Mouse (Mus musculus): ENCODE measurements around the gene Aatf. TPM values are rescaled to one million over a fixed set of nuclear protein-coding genes. Genes with fewer than 3 reads are reported as not detected.
"Not testable (repeated sequence)": the region's sequence is repeated elsewhere in the genome, so short reads cannot be mapped to it uniquely, and the experiment has no call there.

Gene Aatf
- polyA plus RNA-seq, 1 experiment = 0.77 TPM

DNA sequence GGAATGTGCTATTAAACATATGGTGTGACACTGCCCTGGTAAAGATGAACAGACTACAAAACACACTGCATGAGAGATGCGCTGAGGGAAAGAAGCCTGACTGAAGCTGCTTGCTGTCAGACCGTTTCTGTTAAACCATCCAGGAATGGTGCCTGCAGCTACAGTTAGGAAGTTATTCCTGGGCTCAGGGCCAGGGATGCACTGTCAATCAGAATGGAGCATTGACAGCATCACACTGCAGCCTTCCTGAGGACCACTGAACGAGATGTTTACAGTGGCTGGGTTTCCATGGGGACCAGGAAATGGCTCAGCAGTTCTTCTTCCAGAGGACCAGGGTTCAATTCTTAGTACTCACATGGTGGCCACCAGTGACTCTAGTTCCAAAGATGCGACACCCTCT lies 102.9 kb downstream of the Aatf start:
- H3K36me3 ChIP-seq (ENCODE audit: control insufficient read depth) = no peaks in the 10 kb centered on the region; the same call in 1 of the 2 replicates
- H3K4me1 ChIP-seq (ENCODE audit: control insufficient read depth) = peaks cover 55% of the 10 kb centered on the region
- no peaks in the 10 kb centered on the region for H3K27me3 ChIP-seq (ENCODE audit: control insufficient read depth)
- H3K4me3 ChIP-seq (replicated peaks) = no peak overlapping the region
- H3K9me3 ChIP-seq (ENCODE audit: control insufficient read depth, low read length) = peaks cover 13% of the 10 kb centered on the region
- TF ChIP-seq TAL1 (IDR thresholded peaks at IDR 0.05; ENCODE audit: low read length) (no peak), GATA1 (IDR thresholded peaks at IDR 0.05; ENCODE audit: low read length) (no peak)

DNA sequence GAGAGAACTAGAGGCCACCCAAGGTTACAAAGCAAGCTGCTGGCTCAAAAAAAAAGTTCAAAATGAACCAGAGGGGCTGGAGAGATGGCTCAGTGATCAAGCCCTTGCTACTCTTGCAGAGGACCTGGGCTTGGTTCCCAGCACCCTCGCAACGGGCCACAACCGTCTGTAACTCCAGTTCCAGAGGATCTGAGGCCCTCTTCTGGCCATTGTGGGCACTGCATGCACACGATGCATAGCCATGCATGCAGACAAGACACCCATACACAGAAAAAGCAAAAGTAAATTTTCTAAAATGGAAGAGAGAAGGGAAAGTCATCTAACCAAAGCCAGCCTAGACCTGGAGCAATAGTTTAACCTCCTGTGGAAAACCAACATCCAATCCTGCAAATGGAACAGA lies 106.6 kb downstream of the Aatf start:
- TF ChIP-seq GATA1 (IDR thresholded peaks at IDR 0.05; ENCODE audit: low read length) (no peak), TAL1 (IDR thresholded peaks at IDR 0.05; ENCODE audit: low read length) (no peak)
- Histone ChIP-seq H3K4me3 (replicated peaks) (no peak overlapping the region), H3K9me3 (ENCODE audit: control insufficient read depth, low read length) (peaks cover 13% of the 10 kb centered on the region), H3K27me3 (ENCODE audit: control insufficient read depth) (no peaks in the 10 kb centered on the region), H3K36me3 (ENCODE audit: control insufficient read depth) (peaks cover 3% of the 10 kb centered on the region), H3K4me1 (ENCODE audit: control insufficient read depth) (peaks cover 22% of the 10 kb centered on the region)

DNA sequence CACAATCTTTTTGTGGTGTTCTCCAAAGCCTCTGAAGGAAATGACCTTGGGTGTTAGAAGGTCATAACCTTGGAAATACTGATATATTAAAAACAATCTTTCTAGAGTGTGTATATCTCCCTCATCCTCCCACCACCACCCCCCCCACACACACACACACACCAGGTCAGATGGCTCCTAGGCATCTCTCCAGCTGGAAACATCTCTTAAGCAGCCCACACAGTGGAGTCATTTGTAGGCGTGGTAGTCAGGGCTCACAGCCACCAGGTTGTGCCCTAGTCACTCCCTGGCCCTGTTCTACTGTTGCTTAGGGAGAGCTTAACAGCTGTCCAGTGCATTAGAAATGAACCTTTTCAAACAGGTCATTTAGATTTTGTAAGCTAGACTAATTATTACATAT lies 118.3 kb downstream of the Aatf start:
- Histone ChIP-seq H3K9me3 (ENCODE audit: control insufficient read depth, low read length) (no peaks in the 10 kb centered on the region), H3K4me3 (replicated peaks) (no peak overlapping the region), H3K4me1 (ENCODE audit: control insufficient read depth) (no peaks in the 10 kb centered on the region), H3K27me3 (ENCODE audit: control insufficient read depth) (no peaks in the 10 kb centered on the region), H3K36me3 (ENCODE audit: control insufficient read depth) (peaks cover 70% of the 10 kb centered on the region)
- TF ChIP-seq TAL1 (IDR thresholded peaks at IDR 0.05; ENCODE audit: low read length) (no peak), GATA1 (IDR thresholded peaks at IDR 0.05; ENCODE audit: low read length) (no peak)

DNA sequence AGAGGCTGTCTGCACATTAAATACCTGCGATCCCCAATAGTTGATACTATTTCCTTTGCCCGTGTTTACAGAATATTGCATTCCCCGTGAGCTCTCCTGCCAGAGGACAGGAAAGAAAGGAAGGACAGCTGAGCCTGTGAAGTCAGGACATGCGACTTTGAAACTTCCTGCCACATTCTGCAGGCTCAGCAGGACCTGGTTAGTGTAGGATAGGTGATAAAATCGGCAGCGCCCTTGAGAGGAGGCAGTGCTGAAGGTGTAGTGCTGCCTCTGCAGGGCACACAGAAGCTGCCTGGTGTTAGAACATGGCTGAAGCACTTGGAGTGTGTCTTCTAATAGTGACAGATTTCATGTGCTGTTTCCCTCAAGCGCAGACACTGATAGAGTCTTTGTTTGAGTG lies 119.8 kb downstream of the Aatf start:
- Histone ChIP-seq H3K4me3 (replicated peaks) (no peak overlapping the region), H3K9me3 (ENCODE audit: control insufficient read depth, low read length) (no peaks in the 10 kb centered on the region), H3K4me1 (ENCODE audit: control insufficient read depth) (no peaks in the 10 kb centered on the region), H3K36me3 (ENCODE audit: control insufficient read depth) (peaks cover 66% of the 10 kb centered on the region), H3K27me3 (ENCODE audit: control insufficient read depth) (no peaks in the 10 kb centered on the region)
- TF ChIP-seq TAL1 (IDR thresholded peaks at IDR 0.05; ENCODE audit: low read length) (no peak), GATA1 (IDR thresholded peaks at IDR 0.05; ENCODE audit: low read length) (no peak)

DNA sequence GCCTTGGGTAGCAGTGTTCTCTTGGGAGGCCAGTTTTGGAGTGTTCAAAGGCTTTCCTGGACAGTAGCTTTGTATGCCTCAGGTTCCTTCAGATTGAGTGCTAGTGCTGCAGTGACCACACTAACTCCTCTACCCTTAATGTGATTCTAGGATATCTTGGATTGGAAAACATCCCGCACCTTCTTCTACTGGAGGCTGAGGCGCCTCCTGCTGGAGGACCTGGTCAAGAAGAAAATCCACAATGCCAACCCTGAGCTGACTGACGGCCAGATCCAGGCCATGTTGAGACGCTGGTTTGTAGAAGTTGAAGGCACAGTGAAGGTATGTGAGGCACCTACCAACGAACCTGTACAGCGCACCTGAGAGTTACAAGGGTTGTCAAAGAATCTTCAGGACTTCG lies 121.3 kb downstream of the Aatf start:
- not testable (repeated sequence) for H3K9me3 ChIP-seq (ENCODE audit: control insufficient read depth, low read length); H3K4me1 ChIP-seq (ENCODE audit: control insufficient read depth); H3K4me3 ChIP-seq (replicated peaks); H3K27me3 ChIP-seq (ENCODE audit: control insufficient read depth)
- peaks cover 56% of the 10 kb centered on the region for H3K36me3 ChIP-seq (ENCODE audit: control insufficient read depth)

DNA sequence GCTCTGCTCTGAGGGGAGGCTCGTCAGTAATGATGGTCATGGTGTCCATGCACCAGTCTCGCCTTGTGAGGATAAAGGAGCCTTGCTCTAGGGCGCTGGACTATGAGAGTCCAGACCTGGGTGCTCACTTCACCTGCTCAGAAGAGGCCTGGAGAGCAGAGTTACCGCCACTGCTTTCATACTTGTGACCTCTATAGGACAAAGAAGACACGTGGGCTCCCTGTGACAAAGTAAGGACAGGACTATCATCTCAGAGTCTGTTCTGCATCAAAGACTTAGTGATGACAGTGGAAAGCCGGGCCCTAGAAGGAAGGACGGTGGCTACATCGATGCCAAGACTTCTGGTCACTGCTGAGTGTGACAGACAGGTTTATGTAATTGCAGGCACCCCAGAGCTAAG lies 122.2 kb downstream of the Aatf start:
- TF ChIP-seq GATA1 (IDR thresholded peaks at IDR 0.05; ENCODE audit: low read length) (no peak), TAL1 (IDR thresholded peaks at IDR 0.05; ENCODE audit: low read length) (no peak)
- no peaks in the 10 kb centered on the region for H3K9me3 ChIP-seq (ENCODE audit: control insufficient read depth, low read length)
- H3K4me3 ChIP-seq (replicated peaks) = no peak overlapping the region
- peaks cover 49% of the 10 kb centered on the region for H3K36me3 ChIP-seq (ENCODE audit: control insufficient read depth)
- H3K27me3 ChIP-seq (ENCODE audit: control insufficient read depth) = no peaks in the 10 kb centered on the region
- H3K4me1 ChIP-seq (ENCODE audit: control insufficient read depth) = no peaks in the 10 kb centered on the region

DNA sequence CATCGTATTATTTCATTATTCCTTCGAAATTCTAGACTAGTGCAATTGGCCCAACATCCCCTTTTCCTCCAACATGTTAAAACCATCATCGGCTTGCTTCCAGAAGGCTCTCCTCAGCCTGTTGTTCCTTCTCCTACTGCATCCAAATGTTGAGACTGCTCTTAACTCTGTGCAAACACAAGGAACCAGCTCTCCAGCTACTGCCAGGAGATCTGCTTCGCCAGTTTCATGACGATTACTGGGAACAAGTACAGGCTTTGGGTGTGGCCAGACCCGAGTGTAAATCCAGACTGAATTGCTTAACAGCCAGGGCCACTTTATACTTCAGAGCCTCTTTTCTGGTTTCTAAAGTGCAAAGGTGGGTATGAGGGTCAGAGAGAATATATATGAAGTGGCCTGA lies 124.0 kb downstream of the Aatf start:
- Histone ChIP-seq H3K36me3 (ENCODE audit: control insufficient read depth) (peaks cover 47% of the 10 kb centered on the region), H3K4me3 (replicated peaks) (no peak overlapping the region), H3K4me1 (ENCODE audit: control insufficient read depth) (no peaks in the 10 kb centered on the region), H3K9me3 (ENCODE audit: control insufficient read depth, low read length) (no peaks in the 10 kb centered on the region), H3K27me3 (ENCODE audit: control insufficient read depth) (no peaks in the 10 kb centered on the region)
- TF ChIP-seq GATA1 (IDR thresholded peaks at IDR 0.05; ENCODE audit: low read length) (no peak), TAL1 (IDR thresholded peaks at IDR 0.05; ENCODE audit: low read length) (no peak)

DNA sequence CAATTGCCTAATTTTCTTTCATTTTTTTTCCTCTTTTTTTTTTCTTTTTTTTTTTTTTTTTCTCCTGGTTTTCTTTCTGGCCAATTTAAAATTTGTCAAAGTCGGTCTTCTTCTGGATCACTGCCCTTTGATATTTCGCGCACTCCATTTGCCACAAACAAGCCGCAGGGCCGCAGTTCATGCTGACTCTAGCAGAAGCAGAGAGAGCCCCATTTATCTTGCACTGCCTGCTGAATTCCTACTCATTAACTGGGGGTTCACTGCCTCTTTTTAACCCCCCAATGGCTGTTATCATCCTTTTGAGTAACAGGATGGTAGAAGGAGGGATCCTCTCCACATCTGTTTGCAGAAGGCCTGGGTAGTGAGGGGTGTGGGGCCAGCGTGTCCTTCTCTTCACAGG lies 129.4 kb downstream of the Aatf start:
- Histone ChIP-seq H3K9me3 (ENCODE audit: control insufficient read depth, low read length) (no peaks in the 10 kb centered on the region), H3K4me3 (replicated peaks) (no peak overlapping the region), H3K27me3 (ENCODE audit: control insufficient read depth) (no peaks in the 10 kb centered on the region), H3K4me1 (ENCODE audit: control insufficient read depth) (no peaks in the 10 kb centered on the region), H3K36me3 (ENCODE audit: control insufficient read depth) (peaks cover 25% of the 10 kb centered on the region)
- TF ChIP-seq GATA1 (IDR thresholded peaks at IDR 0.05; ENCODE audit: low read length) (no peak), TAL1 (IDR thresholded peaks at IDR 0.05; ENCODE audit: low read length) (no peak)

DNA sequence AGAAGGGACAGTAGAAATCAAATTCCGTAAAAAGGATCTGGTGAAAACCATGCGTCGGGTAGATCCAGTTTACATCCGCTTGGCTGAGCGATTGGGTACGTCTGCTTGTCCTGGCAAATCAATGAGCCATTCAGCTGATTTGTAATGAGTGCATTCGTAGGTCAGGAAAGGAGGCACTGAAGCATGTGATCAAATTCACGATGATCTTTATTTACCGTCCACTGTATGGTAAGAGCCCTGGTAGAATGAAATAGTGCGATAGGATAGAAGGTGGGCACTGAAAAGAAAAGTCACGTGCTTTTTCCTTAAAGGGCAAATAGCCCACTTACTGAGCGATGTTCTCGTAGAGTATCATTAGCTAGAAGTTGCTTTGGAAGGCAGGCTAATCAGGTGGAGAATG lies 130.9 kb downstream of the Aatf start:
- TF ChIP-seq GATA1 (IDR thresholded peaks at IDR 0.05; ENCODE audit: low read length) = no peak
- no peak for TF ChIP-seq TAL1 (IDR thresholded peaks at IDR 0.05; ENCODE audit: low read length)

DNA sequence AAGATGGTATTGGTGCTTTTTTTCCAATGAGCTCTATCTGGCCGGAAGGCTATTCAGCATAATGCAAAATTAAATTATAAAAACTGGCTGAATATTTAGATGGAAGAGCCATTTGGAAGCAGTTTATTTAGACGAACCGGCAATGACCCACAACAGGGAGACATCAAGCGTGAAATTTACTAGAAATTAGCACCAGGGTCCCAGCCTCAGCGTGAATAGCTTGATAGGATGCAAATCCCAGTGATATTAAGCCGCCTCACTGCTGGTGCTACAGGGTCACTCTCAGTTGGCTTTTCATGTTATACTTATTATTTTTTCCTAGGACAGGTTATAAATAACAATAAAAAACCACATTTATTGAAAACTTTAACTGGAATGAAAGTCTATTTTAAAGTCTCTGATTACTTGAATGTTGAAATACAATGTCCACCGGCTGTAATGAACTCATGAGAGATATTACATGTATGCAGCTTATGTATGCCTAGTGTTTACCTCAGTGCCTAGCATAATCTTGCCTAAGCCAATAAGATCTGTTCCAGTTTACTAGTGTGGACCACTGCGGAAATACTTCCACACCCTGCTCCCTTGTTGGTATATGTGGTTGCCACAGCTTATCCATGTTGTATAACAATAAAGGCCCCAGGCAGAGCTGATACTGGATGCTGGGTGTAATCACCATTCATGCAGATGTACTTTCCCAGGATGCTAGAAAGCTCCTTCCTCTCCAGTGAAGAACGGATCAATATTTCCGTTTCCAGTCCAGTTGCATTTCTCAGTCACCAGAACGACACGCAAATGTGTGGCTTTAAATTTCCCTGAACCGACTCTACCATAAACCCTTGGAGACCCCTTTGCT lies 136.6 kb downstream of the Aatf start:
- TF ChIP-seq GATA1 (IDR thresholded peaks at IDR 0.05; ENCODE audit: low read length) = no peak
- no peak for TF ChIP-seq TAL1 (IDR thresholded peaks at IDR 0.05; ENCODE audit: low read length)
- no peaks in the 10 kb centered on the region for H3K9me3 ChIP-seq (ENCODE audit: control insufficient read depth, low read length)
- H3K4me1 ChIP-seq (ENCODE audit: control insufficient read depth) = no peaks in the 10 kb centered on the region
- H3K27me3 ChIP-seq (ENCODE audit: control insufficient read depth) = no peaks in the 10 kb centered on the region
- no peak overlapping the region for H3K4me3 ChIP-seq (replicated peaks)
- H3K36me3 ChIP-seq (ENCODE audit: control insufficient read depth) = peaks cover 21% of the 10 kb centered on the region

More for the DNA sequence above, 130.9 kb downstream of the Aatf start:
- Histone ChIP-seq H3K36me3 (ENCODE audit: control insufficient read depth) (peaks cover 23% of the 10 kb centered on the region), H3K4me3 (replicated peaks) (no peak overlapping the region), H3K27me3 (ENCODE audit: control insufficient read depth) (no peaks in the 10 kb centered on the region), H3K9me3 (ENCODE audit: control insufficient read depth, low read length) (no peaks in the 10 kb centered on the region), H3K4me1 (ENCODE audit: control insufficient read depth) (no peaks in the 10 kb centered on the region)

All from erythroblast, embryonic 14.5 days (primary cell).